Mouse (Mus musculus) hindbrain, embryonic 12.5 days (tissue): ENCODE results near the gene Dzip1l. TPM values are rescaled to one million over a fixed set of nuclear protein-coding genes. Genes with fewer than 3 reads are reported as not detected.

Experiments
- ATAC-seq: fragments of 200-750 bp; cut with Nextera tagmentation; 2 replicates; pipeline ENCODE4 v1.8.0; 2017; ENCODE audit warnings: moderate TSS enrichment; ENCODE audit not compliant: low FRiP score
- H3K27ac ChIP-seq: fragments of 300-500 bp; sonication (generic); 2 replicates; pipeline ENCODE4 v1.5.1; 2016; ENCODE audit warnings: mild to moderate bottlenecking
- H3K27me3 ChIP-seq: fragments of 300-500 bp; sonication (generic); 2 replicates; pipeline ENCODE4 v1.6.1; 2016; ENCODE audit warnings: mild to moderate bottlenecking
- H3K36me3 ChIP-seq: fragments of 300-500 bp; sonication (generic); 2 replicates; pipeline ENCODE4 v1.6.1; 2016; ENCODE audit warnings: mild to moderate bottlenecking
- H3K4me1 ChIP-seq: fragments of 300-500 bp; sonication (generic); 2 replicates; pipeline ENCODE4 v1.6.1; 2016
- H3K4me2 ChIP-seq: fragments of 300-500 bp; sonication (generic); replicated peaks from 2 replicates; pipeline ENCODE4 v1.6.1; 2016; ENCODE audit warnings: mild to moderate bottlenecking
- H3K4me3 ChIP-seq: fragments of 300-500 bp; sonication (generic); 2 replicates; pipeline ENCODE4 v1.5.1; 2016; ENCODE audit warnings: mild to moderate bottlenecking
- H3K9ac ChIP-seq: fragments of 300-500 bp; sonication (generic); 2 replicates; pipeline ENCODE4 v1.6.1; 2016; ENCODE audit warnings: mild to moderate bottlenecking, moderate library complexity
- H3K9me3 ChIP-seq: fragments of 300-500 bp; sonication (generic); replicated peaks from 2 replicates; pipeline ENCODE4 v1.6.1; 2016; ENCODE audit warnings: mild to moderate bottlenecking
- WGBS: fragments of 180-500 bp; shearing (Covaris S2); methylation state at CpG from one replicate; pipeline ENCODE4 v1.1.7; 2016; 5-methylcytosine and 5-hydroxymethylcytosine counted together
- polyA plus RNA-seq: library from polyadenylated mRNA; unstranded; fragments of >200 nt; fragmentation: Nextera tagmentation; extraction: Ambion mirVana; gene quantifications from 2 replicates; pipeline ENCODE4 v1.2.1, GENCODE M21; 2016

Dzip1l gene
- polyA plus RNA-seq, 1 experiment from 2014 or later: 18.6 TPM

DNA sequence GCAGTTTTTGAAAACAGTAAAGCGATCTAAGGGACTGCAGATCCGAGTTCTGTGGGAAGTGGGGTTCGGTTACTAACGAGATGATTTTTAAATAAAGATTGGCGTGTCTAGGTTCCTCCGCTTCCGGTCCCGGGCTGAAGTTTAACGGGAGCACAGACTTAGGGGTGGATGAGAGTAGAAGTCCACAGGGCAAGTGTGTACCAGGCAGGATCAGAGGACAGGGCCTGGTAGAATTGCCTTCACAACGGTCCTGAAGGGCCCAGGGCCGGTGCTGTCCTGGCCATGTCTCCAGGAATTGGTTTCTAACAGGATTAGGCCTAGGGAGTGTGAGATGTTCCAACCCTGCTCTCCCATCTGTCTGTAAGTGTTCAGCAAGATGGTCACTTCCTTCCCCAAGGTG lies 775 bp downstream of the Dzip1l start:
- Histone ChIP-seq H3K4me1 (peaks cover 33% of the 10 kb centered on the region), H3K4me2 (peak overlapping the region; percentile 78), H3K36me3 (no peaks in the 10 kb centered on the region), H3K9me3 (no peaks in the 10 kb centered on the region), H3K9ac (peak overlapping the region; percentile 66), H3K27me3 (no peaks in the 10 kb centered on the region), H3K27ac (peak overlapping the region; percentile 70), H3K4me3 (peak overlapping the region; percentile 52)
- ATAC-seq: peak; percentile 23; the same call in 1 of the 2 replicates
- under 1% methylated on average over 11 of the region's 11 CpGs for WGBS

DNA sequence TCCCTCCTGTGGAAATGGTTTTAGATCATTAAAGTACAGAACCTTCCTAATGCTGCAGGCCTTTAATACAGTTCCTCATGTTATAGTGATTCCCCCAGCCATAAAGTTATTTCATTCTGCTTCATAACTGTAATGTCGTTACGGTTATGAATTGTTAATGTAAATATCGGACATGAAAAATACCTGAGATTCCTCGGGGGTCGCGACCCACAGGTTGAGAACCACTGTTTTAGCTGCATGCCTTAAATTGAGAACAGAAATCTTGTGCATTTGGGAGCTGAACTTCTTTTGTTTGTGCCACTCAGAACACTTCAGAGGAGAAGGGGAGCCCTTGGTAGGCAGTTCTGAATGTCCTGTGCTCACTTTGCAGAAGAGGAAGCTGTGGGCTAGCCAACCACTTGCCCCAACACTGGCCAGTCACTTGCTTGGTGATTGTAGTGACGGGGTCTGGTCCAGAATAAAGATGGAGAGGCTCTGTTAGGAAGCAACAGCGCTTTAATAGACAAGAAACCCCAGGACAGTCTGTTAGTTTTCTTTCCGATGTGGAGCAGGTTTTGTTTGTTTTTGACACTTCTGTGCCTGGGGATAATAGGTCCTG lies 1.3 kb downstream of the Dzip1l start:
- Histone ChIP-seq H3K4me1 (peaks cover 33% of the 10 kb centered on the region), H3K9me3 (no peaks in the 10 kb centered on the region), H3K27me3 (no peaks in the 10 kb centered on the region), H3K4me3 (peak overlapping the region; percentile 52), H3K27ac (peak overlapping the region; percentile 70; the same call in 1 of the 2 replicates), H3K36me3 (no peaks in the 10 kb centered on the region; the same call in 1 of the 2 replicates), H3K4me2 (peak overlapping the region; percentile 78), H3K9ac (peak overlapping the region; percentile 66)
- 45% methylated on average over 9 of the region's 9 CpGs for WGBS
- no peak for ATAC-seq

DNA sequence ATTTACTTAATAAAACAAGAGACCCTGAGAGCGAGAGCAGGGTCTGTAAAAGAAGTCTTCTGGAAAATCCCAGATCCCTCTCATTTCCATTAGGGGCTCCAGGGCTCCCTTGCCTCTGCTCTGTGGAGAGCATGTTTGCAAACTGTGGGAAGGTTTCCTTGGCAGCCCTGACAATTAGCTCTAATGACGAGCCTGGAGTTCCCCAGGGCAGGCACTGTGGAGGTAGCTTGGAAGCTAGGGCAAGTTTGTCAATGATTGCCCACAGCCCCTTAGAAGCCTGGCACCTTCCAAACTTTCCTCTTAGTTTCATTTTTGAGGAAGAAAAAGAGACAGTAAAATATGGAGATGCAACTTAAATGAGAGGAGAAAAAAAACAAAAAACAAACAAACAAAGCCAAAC lies 2.5 kb downstream of the Dzip1l start:
- 26% methylated on average over 2 of the region's 2 CpGs for WGBS
- Histone ChIP-seq H3K4me2 (peak overlapping the region; percentile 78), H3K9me3 (no peaks in the 10 kb centered on the region), H3K27ac (peak overlapping the region; percentile 52), H3K9ac (no peak overlapping the region), H3K4me3 (no peak overlapping the region), H3K36me3 (no peaks in the 10 kb centered on the region; the same call in 1 of the 2 replicates), H3K4me1 (peaks cover 33% of the 10 kb centered on the region), H3K27me3 (no peaks in the 10 kb centered on the region)
- no peak for ATAC-seq

DNA sequence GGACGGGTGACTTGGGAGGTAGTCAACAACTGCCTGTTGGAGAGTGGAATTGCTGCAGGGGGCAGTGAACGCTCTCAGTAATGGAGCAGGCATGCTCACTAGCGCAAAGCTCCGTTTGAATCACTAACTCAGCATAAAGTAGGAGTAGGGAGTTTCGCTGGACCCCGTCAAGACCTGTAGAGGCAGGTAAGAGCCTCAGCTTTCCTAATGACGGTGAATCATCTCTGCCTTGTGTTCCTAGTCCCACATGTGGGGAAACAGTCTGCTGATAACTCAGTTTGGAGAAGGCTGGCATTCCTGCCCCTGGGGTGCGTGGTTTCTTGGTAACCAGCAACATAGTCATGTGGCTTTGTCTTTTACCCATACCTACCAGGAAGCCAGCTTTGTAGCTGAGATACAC lies 3.0 kb downstream of the Dzip1l start:
- peak overlapping the region; percentile 78 for H3K4me2 ChIP-seq
- H3K4me3 ChIP-seq: no peak overlapping the region

DNA sequence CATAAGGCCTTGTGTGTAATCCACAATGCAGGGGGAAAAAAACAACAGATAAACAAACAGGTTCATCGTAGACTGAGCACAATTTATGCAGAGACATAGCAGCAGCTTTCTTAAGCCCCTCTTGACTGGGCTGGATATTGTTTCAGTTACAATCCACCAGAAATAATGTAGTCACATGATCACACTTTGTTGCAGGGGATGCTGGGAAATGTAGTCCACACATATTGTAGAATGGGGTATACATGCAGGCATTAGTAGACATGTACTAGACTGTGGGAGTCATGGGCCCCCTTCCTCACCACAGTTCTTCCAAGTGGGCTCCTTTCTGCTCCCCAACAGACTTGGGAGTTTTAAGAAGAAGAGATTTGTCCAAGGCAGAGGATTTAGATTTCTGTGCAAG lies 7.5 kb downstream of the Dzip1l start:
- 91% methylated on average over 1 of the region's 1 CpGs for WGBS
- H3K36me3 ChIP-seq: peaks cover 27% of the 10 kb centered on the region
- no peaks in the 10 kb centered on the region for H3K9me3 ChIP-seq
- no peak overlapping the region for H3K9ac ChIP-seq
- H3K27me3 ChIP-seq: no peaks in the 10 kb centered on the region
- ATAC-seq: peak; percentile 24; the same call in 1 of the 2 replicates
- H3K27ac ChIP-seq: no peak overlapping the region
- peaks cover 8% of the 10 kb centered on the region for H3K4me1 ChIP-seq
- H3K4me3 ChIP-seq: no peak overlapping the region
- H3K4me2 ChIP-seq: no peak overlapping the region

More for the DNA sequence above, 3.0 kb downstream of the Dzip1l start:
- 32% methylated on average over 8 of the region's 8 CpGs for WGBS
- Histone ChIP-seq H3K9me3 (no peaks in the 10 kb centered on the region), H3K9ac (no peak overlapping the region), H3K4me1 (peaks cover 33% of the 10 kb centered on the region), H3K27ac (peak overlapping the region; percentile 52; the same call in 1 of the 2 replicates), H3K36me3 (peaks cover 2% of the 10 kb centered on the region), H3K27me3 (no peaks in the 10 kb centered on the region)
- ATAC-seq: no peak

DNA sequence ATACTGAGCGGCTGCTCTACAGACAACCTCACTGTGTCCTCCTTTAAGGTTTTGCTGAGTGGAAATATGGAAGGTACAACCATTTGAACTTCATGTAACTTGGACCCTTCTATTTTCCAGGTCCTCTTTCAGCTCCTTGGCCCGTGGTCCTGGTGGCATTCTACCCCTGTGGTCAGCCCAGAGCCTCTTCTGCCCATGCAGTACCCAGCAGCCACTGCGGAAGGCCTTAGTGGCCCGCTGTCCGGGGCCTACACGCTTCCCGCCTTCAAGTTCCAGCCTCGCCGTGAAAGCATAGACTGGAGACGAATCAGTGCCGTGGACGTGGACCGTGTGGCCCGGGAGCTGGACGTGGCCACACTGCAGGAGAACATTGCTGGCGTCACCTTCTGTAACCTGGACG lies 7.9 kb downstream of the Dzip1l start:
- WGBS: 97% methylated on average over 17 of the region's 17 CpGs
- H3K4me2 ChIP-seq: no peak overlapping the region
- no peaks in the 10 kb centered on the region for H3K27me3 ChIP-seq
- H3K36me3 ChIP-seq: peaks cover 28% of the 10 kb centered on the region
- H3K4me1 ChIP-seq: peaks cover 4% of the 10 kb centered on the region
- no peak overlapping the region for H3K27ac ChIP-seq
- no peak overlapping the region for H3K4me3 ChIP-seq
- no peaks in the 10 kb centered on the region for H3K9me3 ChIP-seq
- ATAC-seq: peak; percentile 43; the same call in 1 of the 2 replicates
- H3K9ac ChIP-seq: no peak overlapping the region

DNA sequence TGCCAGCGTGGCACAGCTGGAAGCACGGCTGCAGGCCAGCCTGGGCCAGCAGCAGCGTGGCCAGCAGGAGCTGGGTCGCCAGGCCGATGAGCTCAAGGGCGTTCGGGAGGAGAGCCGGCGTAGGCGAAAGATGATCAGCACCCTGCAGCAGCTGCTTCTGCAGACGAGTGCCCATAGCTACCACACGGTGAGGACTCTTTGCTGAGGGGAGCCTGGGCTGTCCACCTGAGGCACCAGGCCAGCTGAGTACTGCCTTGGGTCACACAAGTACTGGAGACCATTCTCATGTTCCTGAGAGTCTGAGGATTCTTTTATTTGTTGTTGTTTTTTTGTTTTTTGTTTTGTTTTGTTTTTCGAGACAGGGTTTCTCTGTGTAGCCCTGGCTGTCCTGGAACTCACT lies 8.4 kb downstream of the Dzip1l start:
- H3K4me2 ChIP-seq: no peak overlapping the region
- H3K4me1 ChIP-seq: no peaks in the 10 kb centered on the region
- no peak overlapping the region for H3K27ac ChIP-seq
- peaks cover 28% of the 10 kb centered on the region for H3K36me3 ChIP-seq
- no peak for ATAC-seq
- no peaks in the 10 kb centered on the region for H3K9me3 ChIP-seq
- H3K27me3 ChIP-seq: no peaks in the 10 kb centered on the region
- 97% methylated on average over 13 of the region's 13 CpGs for WGBS
- H3K9ac ChIP-seq: no peak overlapping the region
- no peak overlapping the region for H3K4me3 ChIP-seq

DNA sequence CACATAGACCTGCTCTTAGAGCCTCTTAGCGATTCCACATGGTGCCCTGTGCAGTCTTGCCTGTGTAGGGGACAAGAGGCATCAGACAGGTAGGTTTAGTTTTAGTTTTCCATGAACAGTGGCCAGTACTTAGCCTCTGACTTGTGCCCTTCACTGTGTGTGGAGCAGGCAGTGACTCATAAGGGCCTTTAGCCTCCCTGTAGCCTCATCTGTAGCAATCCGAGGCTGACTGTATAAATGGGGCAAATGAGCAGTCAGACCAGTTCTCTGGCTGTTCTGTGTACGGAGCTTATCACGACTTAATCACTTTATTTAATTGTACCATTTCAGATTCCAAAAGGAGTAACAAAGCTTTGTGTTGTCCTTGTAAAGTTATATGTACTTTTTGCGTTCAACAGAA lies 10.7 kb downstream of the Dzip1l start:
- Histone ChIP-seq H3K27ac (no peak overlapping the region), H3K4me3 (no peak overlapping the region), H3K4me1 (no peaks in the 10 kb centered on the region), H3K9ac (no peak overlapping the region), H3K9me3 (no peaks in the 10 kb centered on the region), H3K4me2 (no peak overlapping the region), H3K36me3 (peaks cover 36% of the 10 kb centered on the region), H3K27me3 (no peaks in the 10 kb centered on the region)
- ATAC-seq: no peak
- WGBS: 92% methylated on average over 5 of the region's 5 CpGs

DNA sequence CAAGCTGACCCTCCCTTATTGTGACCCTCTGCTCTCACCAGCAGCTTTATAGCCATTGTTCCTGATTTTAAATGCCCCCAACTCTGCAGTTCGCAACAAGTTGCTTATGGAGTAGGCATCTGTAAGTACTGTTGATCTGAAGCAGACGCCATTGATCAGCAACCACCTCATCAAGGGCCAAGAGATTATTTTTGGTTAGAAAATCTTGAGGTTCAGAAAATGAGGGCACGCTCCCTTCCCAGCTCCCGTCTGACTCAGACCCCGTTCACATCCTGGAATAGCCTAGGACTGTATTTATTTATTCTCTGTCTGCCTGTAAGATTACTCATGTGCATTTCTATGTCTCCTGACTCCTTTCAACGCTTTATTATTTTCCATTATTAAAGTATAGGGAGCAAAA lies 16.1 kb downstream of the Dzip1l start:
- Histone ChIP-seq H3K4me1 (no peaks in the 10 kb centered on the region), H3K9ac (no peak overlapping the region), H3K27me3 (no peaks in the 10 kb centered on the region), H3K4me3 (no peak overlapping the region), H3K4me2 (no peak overlapping the region), H3K36me3 (peaks cover 50% of the 10 kb centered on the region), H3K27ac (no peak overlapping the region), H3K9me3 (no peaks in the 10 kb centered on the region)
- no peak for ATAC-seq
- WGBS: 87% methylated on average over 6 of the region's 6 CpGs

DNA sequence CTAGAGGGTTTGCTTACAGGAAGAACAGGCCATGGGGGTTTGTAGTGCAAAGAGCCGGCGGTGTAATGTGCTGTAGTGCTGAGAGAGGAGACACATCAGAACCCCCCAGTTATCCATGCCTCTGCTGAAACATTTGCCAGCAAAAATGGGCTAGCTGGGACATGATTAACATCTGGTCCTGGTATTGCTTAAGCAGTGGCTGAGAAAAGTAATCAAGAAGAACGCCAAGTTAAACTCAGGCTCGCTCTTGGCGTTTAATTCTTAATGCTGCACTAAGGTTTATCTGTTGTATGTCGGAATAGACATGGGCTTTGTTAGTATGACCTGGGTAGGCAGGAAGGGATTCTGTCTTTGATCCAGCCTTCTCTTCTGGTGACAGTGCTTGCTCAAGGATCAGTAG lies 16.8 kb downstream of the Dzip1l start:
- H3K27me3 ChIP-seq: no peaks in the 10 kb centered on the region
- H3K9me3 ChIP-seq: no peaks in the 10 kb centered on the region
- H3K36me3 ChIP-seq: peaks cover 57% of the 10 kb centered on the region
- no peak overlapping the region for H3K4me3 ChIP-seq
- H3K27ac ChIP-seq: no peak overlapping the region
- ATAC-seq: no peak
- H3K4me2 ChIP-seq: no peak overlapping the region
- 94% methylated on average over 6 of the region's 6 CpGs for WGBS
- no peak overlapping the region for H3K9ac ChIP-seq
- H3K4me1 ChIP-seq: no peaks in the 10 kb centered on the region

DNA sequence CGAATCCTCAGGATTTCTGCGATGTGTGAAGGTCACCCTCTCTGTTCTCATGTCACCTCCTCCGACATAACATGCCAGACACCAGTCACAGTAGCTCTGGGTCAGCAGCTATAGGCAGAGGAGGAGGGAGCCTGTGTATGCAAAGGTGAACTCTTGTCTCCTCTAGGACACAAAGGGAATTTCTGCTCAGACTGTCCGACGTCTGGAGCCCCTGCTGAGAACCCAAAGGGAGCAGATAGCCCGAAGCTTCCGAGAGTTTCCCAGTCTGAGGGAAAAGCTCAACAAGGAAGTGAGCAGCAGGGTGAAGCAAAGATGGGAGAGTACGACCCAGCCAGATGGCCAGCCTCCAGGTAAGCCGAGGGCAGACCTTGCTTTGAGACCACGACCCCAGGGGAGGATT lies 31.5 kb downstream of the Dzip1l start:
- no peak overlapping the region for H3K4me2 ChIP-seq
- H3K4me3 ChIP-seq: no peak overlapping the region
- no peak overlapping the region; the same call in 1 of the 2 replicates for H3K9ac ChIP-seq
- H3K36me3 ChIP-seq: peaks cover 36% of the 10 kb centered on the region
- H3K9me3 ChIP-seq: no peaks in the 10 kb centered on the region
- ATAC-seq: no peak
- H3K4me1 ChIP-seq: 0 out of 2 replicates have a peak, but pooled peaks cover 4% of the 10 kb centered on the region
- H3K27ac ChIP-seq: no peak overlapping the region
- 75% methylated on average over 10 of the region's 10 CpGs for WGBS
- H3K27me3 ChIP-seq: no peaks in the 10 kb centered on the region

DNA sequence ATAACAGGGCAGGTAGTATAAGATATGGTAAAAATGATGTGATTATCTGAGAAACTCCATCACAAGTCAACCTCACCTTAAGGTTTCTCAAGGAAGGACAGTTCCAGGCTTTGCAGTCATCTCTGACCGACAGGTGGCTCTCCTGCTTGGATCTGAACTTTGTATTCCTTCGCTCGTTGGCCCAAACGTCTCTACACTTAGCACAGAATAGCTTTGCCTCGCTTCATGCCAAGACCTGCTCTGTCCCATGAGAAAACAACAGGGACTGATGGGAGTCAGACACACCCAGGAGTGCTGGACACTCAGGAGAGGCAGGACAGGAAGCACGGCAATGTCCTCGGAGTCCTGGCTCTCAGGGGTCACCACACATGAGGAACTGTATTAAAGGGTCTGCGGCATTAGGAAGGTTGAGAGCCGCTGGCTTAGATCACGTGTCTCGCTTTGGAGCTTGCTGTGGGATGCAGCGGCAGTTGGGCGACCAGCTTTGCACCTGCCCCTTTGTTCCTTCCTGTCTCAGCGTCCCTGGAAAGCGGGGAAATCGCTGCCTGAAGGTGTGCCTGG lies 32.4 kb downstream of the Dzip1l start:
- H3K4me2 ChIP-seq: no peak overlapping the region
- no peak overlapping the region for H3K27ac ChIP-seq
- H3K4me1 ChIP-seq: 0 out of 2 replicates have a peak, but pooled peaks cover 4% of the 10 kb centered on the region
- no peaks in the 10 kb centered on the region for H3K27me3 ChIP-seq
- H3K9me3 ChIP-seq: no peaks in the 10 kb centered on the region
- 79% methylated on average over 16 of the region's 16 CpGs for WGBS
- no peak for ATAC-seq
- no peak overlapping the region for H3K4me3 ChIP-seq
- no peak overlapping the region for H3K9ac ChIP-seq
- peaks cover 33% of the 10 kb centered on the region for H3K36me3 ChIP-seq

DNA sequence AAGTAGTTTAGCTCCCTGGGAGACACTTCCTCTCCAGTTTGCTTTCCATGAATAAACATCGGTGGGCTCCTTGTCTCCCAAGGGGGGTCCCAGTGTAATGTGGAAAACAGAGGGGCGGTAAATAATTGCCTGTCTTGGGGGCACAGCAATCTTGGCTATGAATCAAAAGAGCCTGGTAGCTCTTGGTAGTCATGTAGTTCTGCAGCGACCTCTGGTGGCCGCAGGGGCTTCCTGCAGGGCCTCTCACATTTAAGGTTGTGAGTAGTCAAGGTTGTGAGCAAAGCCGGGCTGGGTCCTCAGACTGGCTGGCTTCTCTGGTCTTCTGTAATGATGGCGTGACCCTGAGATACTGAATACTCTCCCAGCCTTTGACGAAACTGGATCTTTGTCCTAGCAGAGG lies 33.1 kb downstream of the Dzip1l start:
- Histone ChIP-seq H3K36me3 (peaks cover 30% of the 10 kb centered on the region), H3K9ac (no peak overlapping the region), H3K4me3 (no peak overlapping the region), H3K4me2 (no peak overlapping the region), H3K4me1 (0 out of 2 replicates have a peak, but pooled peaks cover 4% of the 10 kb centered on the region), H3K27ac (no peak overlapping the region), H3K9me3 (no peaks in the 10 kb centered on the region), H3K27me3 (no peaks in the 10 kb centered on the region)
- 25% methylated on average over 7 of the region's 7 CpGs for WGBS
- ATAC-seq: no peak
